Comparison of ENCODE assay signal across 29 mouse cellular contexts in the genomic region with DNA sequence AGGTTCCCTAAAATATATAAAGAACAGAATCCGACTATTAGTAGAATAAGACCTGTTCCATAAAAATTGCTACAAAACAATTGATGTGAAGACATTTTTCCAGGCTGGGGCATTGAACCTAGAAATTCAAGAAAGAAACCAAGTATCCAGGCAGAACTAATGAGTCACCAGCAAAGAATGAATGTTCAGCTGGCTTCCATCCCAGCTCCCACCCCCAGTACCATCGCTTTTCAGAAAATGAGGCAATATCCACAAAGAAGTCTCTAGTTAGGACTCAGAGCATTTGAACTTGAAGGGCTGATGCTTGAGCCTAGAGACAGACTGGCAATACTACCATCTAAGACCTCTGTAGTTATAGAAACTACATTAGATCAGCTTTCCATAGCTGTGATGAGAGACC.
DNase-seq lines count a peak whose midpoint lies in the region; ATAC-seq and TF ChIP-seq lines count a peak whose summit lies in the region.
"Had no signal": no experiment of that assay in that cellular context is flagged by ENCODE, and none has a peak within 500 bp of the region (broad histone marks: within the 10 kb centered on the region; RNA-seq: fewer than 3 reads in every experiment).

No protein-coding gene starts in this region.

- peak; percentile 9 to 55 for DNase-seq in frontal cortex, adult 2 months (ENCODE audit: extremely low spot score in 1 of 2, low spot score in 1 of 2)
- DNase-seq in frontal cortex, postnatal 10 days (ENCODE audit: low spot score in 2 of 2): no peak
- DNase-seq in kidney, adult 9 months: peak; percentile 66
- peak; percentile 73 for DNase-seq in 3T3-L1 (ENCODE audit: low read depth, low spot score)
- no peak for DNase-seq in embryo, embryonic 11 days
- DNase-seq in adrenal gland, postnatal 14 days: no peak
- DNase-seq: cerebellum, adult 11 months; cerebellum, adult 9-10 months; cerebellum, postnatal 36 days; heart, adult 2 months; heart, postnatal 4 days; lung, adult 2 months; lung, postnatal 10 days; right cerebral cortex, postnatal 25 days; spleen, adult 18-20 months; thymus, postnatal 14 days had no signal

- no peak overlapping the region for H3K4me3 ChIP-seq in kidney, embryonic 15.5 days (replicated peaks)
- no peak overlapping the region for H3K4me3 ChIP-seq in embryonic fibroblast, embryonic 13.5 days (ENCODE audit: insufficient read depth, low read length)
- H3K4me3 ChIP-seq: embryonic facial prominence, embryonic 13.5 days; heart, adult 2 months; heart, embryonic 12.5 days; hindbrain, embryonic 13.5 days; limb, embryonic 10.5 days; limb, embryonic 15.5 days; midbrain, embryonic 13.5 days; neural tube, embryonic 13.5 days had no signal

- peaks cover 7% of the 10 kb centered on the region for H3K4me1 ChIP-seq in kidney, embryonic 15.5 days
- H3K4me1 ChIP-seq in embryonic fibroblast, embryonic 13.5 days (ENCODE audit: control insufficient read depth, insufficient read depth, low read length): 0 out of 2 replicates have a peak, but pooled peaks cover 2% of the 10 kb centered on the region
- H3K4me1 ChIP-seq: embryonic facial prominence, embryonic 13.5 days; heart, embryonic 12.5 days; limb, embryonic 15.5 days; midbrain, embryonic 13.5 days had no signal

- no peak overlapping the region for H3K9ac ChIP-seq in kidney, embryonic 15.5 days
- H3K9ac ChIP-seq: embryonic facial prominence, embryonic 13.5 days; heart, embryonic 12.5 days; hindbrain, embryonic 13.5 days; limb, embryonic 15.5 days; liver, embryonic 14.5 days; midbrain, embryonic 13.5 days; neural tube, embryonic 13.5 days had no signal

- 79% methylated on average over 2 of the region's 2 CpGs for WGBS in kidney, embryonic 15.5 days

- no peaks in the 10 kb centered on the region for H3K9me3 ChIP-seq in kidney, embryonic 15.5 days (replicated peaks)
- H3K9me3 ChIP-seq: embryonic facial prominence, embryonic 13.5 days; heart, embryonic 12.5 days; hindbrain, embryonic 13.5 days; limb, embryonic 10.5 days; limb, embryonic 15.5 days; midbrain, embryonic 13.5 days; neural tube, embryonic 13.5 days had no signal

- no peak for TF ChIP-seq CTCF in embryonic fibroblast, embryonic 13.5 days (IDR thresholded peaks at IDR 0.05; ENCODE audit: borderline replicate concordance, insufficient read depth, low read length)

- H3K27ac ChIP-seq in kidney, embryonic 15.5 days: no peak overlapping the region
- peak overlapping the region; percentile 31; the same call in 1 of the 2 replicates for H3K27ac ChIP-seq in embryonic fibroblast, embryonic 13.5 days (ENCODE audit: insufficient read depth, low read length)
- H3K27ac ChIP-seq: embryonic facial prominence, embryonic 13.5 days; heart, adult 2 months; hindbrain, embryonic 13.5 days; limb, embryonic 10.5 days; limb, embryonic 15.5 days; liver, embryonic 14.5 days; macrophage; midbrain, embryonic 13.5 days; neural tube, embryonic 13.5 days had no signal

- TF ChIP-seq POLR2A in embryonic fibroblast, embryonic 13.5 days (IDR thresholded peaks at IDR 0.05; ENCODE audit: low read depth, low read length): no peak

- H3K27me3 ChIP-seq in kidney, embryonic 15.5 days: no peaks in the 10 kb centered on the region
- H3K27me3 ChIP-seq: embryonic facial prominence, embryonic 13.5 days; heart, embryonic 12.5 days; midbrain, embryonic 13.5 days; neural tube, embryonic 13.5 days had no signal

- no peak for ATAC-seq in kidney, embryonic 15.5 days (replicated peaks; ENCODE audit: low FRiP score)
- ATAC-seq: forebrain, embryonic 14.5 days; intestine, embryonic 16.5 days; midbrain, embryonic 13.5 days had no signal

- H3K4me2 ChIP-seq in kidney, embryonic 15.5 days: no peak overlapping the region
- H3K4me2 ChIP-seq: embryonic facial prominence, embryonic 13.5 days; heart, embryonic 12.5 days; hindbrain, embryonic 13.5 days; limb, embryonic 15.5 days; midbrain, embryonic 13.5 days; neural tube, embryonic 13.5 days had no signal

- H3K36me3 ChIP-seq in kidney, embryonic 15.5 days: no peaks in the 10 kb centered on the region
- H3K36me3 ChIP-seq: embryonic facial prominence, embryonic 13.5 days; heart, embryonic 12.5 days; hindbrain, embryonic 13.5 days; limb, embryonic 10.5 days; limb, embryonic 15.5 days; midbrain, embryonic 13.5 days; neural tube, embryonic 13.5 days had no signal

Comparison
In these comparisons a context has a peak if more than half of its experiments do, and no peak if none do; other contexts are left out.
1. DNase-seq: peak in frontal cortex, adult 2 months (2 of 2), kidney, adult 9 months (single experiment) and 3T3-L1 (single experiment); none in frontal cortex, postnatal 10 days (0 of 2), embryo, embryonic 11 days (single experiment) and adrenal gland, postnatal 14 days (single experiment).